Mouse (Mus musculus): Measurements from ENCODE around the gene Myo5c.

DNA sequence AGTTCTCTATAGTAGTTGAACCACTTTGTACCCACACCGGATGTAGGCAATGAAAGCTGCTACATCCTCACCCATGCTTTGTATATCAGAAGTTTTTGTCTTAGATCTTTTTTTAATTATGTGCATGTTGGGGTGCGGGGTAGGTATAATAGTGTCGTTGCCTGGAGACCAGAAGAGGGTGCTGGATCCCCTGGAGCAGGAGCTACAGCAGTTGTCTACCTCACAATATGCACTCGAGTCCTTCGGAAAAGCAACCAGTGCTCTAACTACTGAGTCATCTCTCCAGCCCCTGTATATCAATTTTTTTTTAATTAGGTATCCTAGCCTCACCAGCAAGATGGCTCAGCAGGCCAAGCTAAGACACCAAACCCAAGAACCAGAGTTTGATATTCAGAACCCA is 75.2 kb downstream of the Myo5c start:
- no peak for TF ChIP-seq POLR2A (IDR thresholded peaks at IDR 0.05; ENCODE audit: insufficient read depth, low read depth, low read length)
- no peak for TF ChIP-seq CTCF (IDR thresholded peaks at IDR 0.05)

Data from heart, adult 2 months (tissue).